Mouse (Mus musculus) kidney, adult 11 months (tissue): Measurements from ENCODE around the gene Nfam1.

Experiments
- DNase-seq: peaks from one replicate; pipeline ENCODE4 v3.0.0; 2022

Nfam1 gene

GRCm38 (mm10) chr15:82956721-82957120, 76.4 kb downstream of the Nfam1 start:
- DNase-seq, result no peak

GRCm38 (mm10) chr15:82956310-82956709, 76.8 kb downstream of the Nfam1 start:
- DNase-seq, result no peak

GRCm38 (mm10) chr15:82955286-82955685, 77.8 kb downstream of the Nfam1 start:
- no peak for DNase-seq

GRCm38 (mm10) chr15:82954034-82954433, 79.1 kb downstream of the Nfam1 start:
- no peak for DNase-seq

GRCm38 (mm10) chr15:82953096-82953495, 80.0 kb downstream of the Nfam1 start:
- no peak for DNase-seq

GRCm38 (mm10) chr15:82952292-82952705, 80.8 kb downstream of the Nfam1 start:
- DNase-seq, result no peak

GRCm38 (mm10) chr15:82950246-82950645, 82.9 kb downstream of the Nfam1 start:
- no peak for DNase-seq

GRCm38 (mm10) chr15:82947431-82947830, 85.7 kb downstream of the Nfam1 start:
- no peak for DNase-seq

- DNase-seq, result no peak
These were observed 88.5 kb downstream of the Nfam1 start for GRCm38 (mm10) chr15:82944479-82945195.
